Mouse (Mus musculus): ENCODE results near the gene Pitpnm2. TPM values are rescaled to one million over a fixed set of nuclear protein-coding genes. Genes with fewer than 3 reads are reported as not detected.
A peak's percentile ranks its signal among the peaks of the same experiment; 100 is the strongest.

The Pitpnm2 gene
- total RNA-seq, 2 experiments from 2014 or later = 51.2 to 56.3 TPM

- no peak for DNase-seq (ENCODE audit: low spot score in 2 of 2)
These were observed 149.2 kb downstream of the Pitpnm2 start for GRCm38 (mm10) chr5:124100128-124101044.

- DNase-seq (ENCODE audit: low spot score in 2 of 2) = no peak
These were observed 150.6 kb downstream of the Pitpnm2 start for GRCm38 (mm10) chr5:124098923-124099322.

GRCm38 (mm10) chr5:124095596-124096232, 153.8 kb downstream of the Pitpnm2 start, which contains the start of gene Abcb9:
Gene Abcb9 (minus strand): TSS chr5:124095798.
- peak; percentile 97 for DNase-seq (ENCODE audit: low spot score in 2 of 2)

GRCm38 (mm10) chr5:124095077-124095581, 154.4 kb downstream of the Pitpnm2 start:
- no peak for DNase-seq (ENCODE audit: low spot score in 2 of 2)

- no peak for DNase-seq (ENCODE audit: low spot score in 2 of 2)
These were observed 155.5 kb downstream of the Pitpnm2 start for GRCm38 (mm10) chr5:124093852-124094604.

- DNase-seq (ENCODE audit: low spot score in 2 of 2) = no peak
These were observed 156.3 kb downstream of the Pitpnm2 start for GRCm38 (mm10) chr5:124093120-124093794.

- DNase-seq (ENCODE audit: low spot score in 2 of 2) = no peak
These were observed 157.6 kb downstream of the Pitpnm2 start for GRCm38 (mm10) chr5:124091951-124092406.

GRCm38 (mm10) chr5:124089868-124090267, 159.7 kb downstream of the Pitpnm2 start:
- DNase-seq (ENCODE audit: low spot score in 2 of 2) = no peak

GRCm38 (mm10) chr5:124086876-124087275, 162.7 kb downstream of the Pitpnm2 start:
- no peak for DNase-seq (ENCODE audit: low spot score in 2 of 2)

GRCm38 (mm10) chr5:124085513-124085912, 164.0 kb downstream of the Pitpnm2 start:
- DNase-seq (ENCODE audit: low spot score in 2 of 2) = no peak

GRCm38 (mm10) chr5:124084588-124085173, 164.9 kb downstream of the Pitpnm2 start:
- DNase-seq (ENCODE audit: low spot score in 2 of 2) = peak; percentile 67 to 82

- no peak for DNase-seq (ENCODE audit: low spot score in 2 of 2)
These were observed 165.5 kb downstream of the Pitpnm2 start for GRCm38 (mm10) chr5:124083850-124084587.

GRCm38 (mm10) chr5:124082941-124083688, 166.4 kb downstream of the Pitpnm2 start:
- DNase-seq (ENCODE audit: low spot score in 2 of 2) = no peak

- DNase-seq (ENCODE audit: low spot score in 2 of 2) = no peak
These were observed 167.1 kb downstream of the Pitpnm2 start for GRCm38 (mm10) chr5:124082447-124082846.

GRCm38 (mm10) chr5:124079880-124080279, 169.7 kb downstream of the Pitpnm2 start:
- no peak for DNase-seq (ENCODE audit: low spot score in 2 of 2)

- no peak for DNase-seq (ENCODE audit: low spot score in 2 of 2)
These were observed 170.7 kb downstream of the Pitpnm2 start for GRCm38 (mm10) chr5:124078794-124079416.

- no peak for DNase-seq (ENCODE audit: low spot score in 2 of 2)
These were observed 171.6 kb downstream of the Pitpnm2 start for GRCm38 (mm10) chr5:124077856-124078460.

- DNase-seq (ENCODE audit: low spot score in 2 of 2) = no peak
These were observed 172.3 kb downstream of the Pitpnm2 start for GRCm38 (mm10) chr5:124077241-124077640.
